Mouse (Mus musculus) telencephalon, adult 2 months (tissue): ENCODE data around the gene Stac2.

Experiments used
- DNase-seq: peaks from one replicate; pipeline ENCODE4 v3.0.0-alpha.2; 2011; ENCODE audit warnings: low read depth, low spot score

The Stac2 gene

DNA sequence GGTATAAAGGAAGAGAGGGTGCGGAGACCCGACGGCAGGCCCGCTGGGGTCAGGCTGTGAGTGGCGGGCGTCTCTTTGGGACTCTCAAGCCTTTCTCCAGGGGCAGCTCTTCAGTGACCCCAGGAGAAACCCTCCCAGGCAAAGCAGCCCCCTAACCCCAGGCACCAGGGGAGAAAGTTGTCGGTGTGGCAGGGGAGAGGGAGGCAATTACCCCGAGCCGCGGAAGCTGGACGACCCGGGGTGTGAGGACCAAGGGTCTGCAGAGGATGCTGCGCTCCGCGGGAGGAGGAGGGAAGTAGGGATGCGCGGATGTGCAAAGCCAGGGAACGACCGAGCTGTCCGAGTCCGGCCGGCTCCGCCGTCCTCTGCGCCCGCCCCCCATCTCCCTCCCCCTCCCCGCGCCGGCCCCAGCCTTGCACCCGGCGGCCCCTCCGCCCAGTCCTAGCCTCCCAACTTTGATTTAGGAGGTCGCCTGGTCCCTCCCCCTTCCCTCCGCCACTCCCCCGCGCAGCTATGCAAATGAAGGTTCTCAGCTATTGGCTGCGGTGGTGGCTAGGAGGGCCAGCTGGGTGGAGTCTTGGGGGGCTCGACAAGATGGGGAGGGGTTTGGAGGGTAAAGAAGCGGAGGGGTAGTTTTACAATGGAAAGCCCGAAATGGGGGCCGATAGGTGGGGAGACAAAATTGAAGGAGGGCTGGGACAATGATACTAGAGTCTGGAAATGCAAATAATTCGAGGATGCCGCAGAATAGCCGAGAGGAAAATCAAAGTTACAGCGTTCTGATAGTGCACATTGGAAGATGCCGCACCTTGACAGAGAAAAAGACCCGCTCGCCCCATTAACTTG, at the start of gene Stac2:
Stac2 (minus strand) TSS at position 474 of the 846 bp plus-strand sequence.
- no peak for DNase-seq

DNA sequence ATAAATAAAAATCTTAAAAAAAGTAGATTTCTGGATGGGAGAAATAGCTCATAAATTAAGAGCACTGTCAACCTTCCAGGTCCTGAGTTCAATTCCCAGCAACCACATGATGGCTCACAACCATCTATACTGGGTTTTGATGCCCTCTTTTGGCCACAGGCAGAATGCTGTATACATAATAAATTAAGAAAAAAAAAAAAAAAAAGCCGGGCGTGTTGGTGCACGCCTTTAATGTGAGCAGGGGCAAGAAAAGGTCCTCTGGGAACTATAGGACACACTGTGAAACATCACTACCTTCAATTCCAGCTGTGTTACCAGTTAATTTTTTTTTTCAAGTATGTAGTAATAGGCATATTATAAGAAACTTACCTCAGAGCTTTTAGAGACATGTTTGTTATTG, 48.1 kb upstream of the Stac2 start:
- DNase-seq: no peak

DNA sequence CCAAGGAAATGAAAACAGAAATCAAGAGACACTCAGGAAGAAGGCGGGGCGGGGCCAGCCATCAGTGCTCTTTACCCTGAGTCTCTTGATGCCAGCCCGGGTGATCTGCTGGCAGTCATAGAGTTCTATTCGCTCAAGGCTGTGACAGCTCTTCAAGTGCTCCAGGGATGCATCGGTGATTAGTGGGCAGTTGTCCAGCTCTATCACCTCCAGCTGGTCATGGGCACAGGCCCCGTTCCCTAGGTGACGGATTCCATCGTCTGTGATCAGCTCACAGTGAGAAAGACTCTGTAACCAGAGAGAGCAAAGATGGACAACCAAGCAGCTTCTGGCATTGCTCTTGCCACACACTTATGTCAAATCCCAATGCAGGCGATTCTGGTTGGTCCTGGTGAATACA, 37.3 kb upstream of the Stac2 start:
- DNase-seq: no peak

DNA sequence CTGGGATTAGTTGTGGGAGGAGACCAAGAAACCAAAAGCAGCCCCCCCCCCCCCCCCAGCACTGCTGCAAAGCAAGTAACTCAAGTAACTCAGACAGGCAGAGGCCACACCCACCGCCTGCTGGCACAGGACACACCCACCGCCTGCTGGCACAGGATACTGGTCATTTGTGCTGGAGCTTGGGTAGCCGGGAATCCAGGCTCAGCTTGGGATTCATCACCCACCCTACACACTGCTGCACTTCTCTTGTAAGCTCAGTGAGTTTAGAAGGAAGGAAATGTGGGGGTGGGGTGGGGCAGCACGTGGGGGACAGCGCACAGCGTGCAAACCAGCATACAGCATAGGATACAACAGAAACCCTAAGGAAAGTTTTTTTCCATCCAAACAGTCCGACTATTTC, 35.0 kb upstream of the Stac2 start:
- no peak for DNase-seq

DNA sequence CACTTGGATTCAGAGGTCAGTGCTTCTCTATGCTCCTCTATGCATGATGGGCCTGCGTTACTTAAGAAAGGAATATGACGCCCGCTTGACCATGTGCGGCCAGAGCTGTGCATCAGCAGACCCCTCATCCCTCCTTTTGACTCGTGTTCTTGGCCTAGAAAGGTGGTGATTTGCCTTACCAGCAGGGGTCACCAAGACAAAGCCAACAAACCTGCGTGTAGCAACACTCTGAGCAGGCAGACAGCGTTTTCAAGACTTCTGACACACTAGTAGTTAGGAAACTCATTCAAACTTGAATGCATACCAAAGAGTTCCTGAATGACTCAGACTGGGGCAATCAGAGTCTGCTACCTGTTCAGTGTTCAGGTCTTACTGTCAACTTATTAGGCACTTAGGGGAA, 33.3 kb upstream of the Stac2 start:
- no peak for DNase-seq

DNA sequence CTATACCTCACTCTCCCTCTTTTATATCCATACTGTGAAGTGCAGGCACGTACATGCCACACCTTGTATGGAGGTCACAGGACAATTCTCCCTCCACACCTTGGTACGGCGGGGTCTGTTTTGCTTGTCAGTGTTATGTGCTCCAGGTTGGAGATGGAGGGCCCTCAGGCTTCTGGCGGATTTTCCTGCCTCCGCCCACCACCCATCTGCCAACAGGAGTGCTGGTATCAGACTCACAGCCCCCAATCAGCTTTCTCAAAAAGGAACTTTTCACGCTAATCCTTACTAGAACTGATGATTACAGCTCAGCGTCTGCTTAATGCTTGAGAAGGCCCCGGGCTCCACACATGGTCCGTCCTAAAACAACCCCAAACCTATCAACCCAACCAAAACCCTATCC, 32.9 kb upstream of the Stac2 start:
- peak; percentile 29 for DNase-seq

DNA sequence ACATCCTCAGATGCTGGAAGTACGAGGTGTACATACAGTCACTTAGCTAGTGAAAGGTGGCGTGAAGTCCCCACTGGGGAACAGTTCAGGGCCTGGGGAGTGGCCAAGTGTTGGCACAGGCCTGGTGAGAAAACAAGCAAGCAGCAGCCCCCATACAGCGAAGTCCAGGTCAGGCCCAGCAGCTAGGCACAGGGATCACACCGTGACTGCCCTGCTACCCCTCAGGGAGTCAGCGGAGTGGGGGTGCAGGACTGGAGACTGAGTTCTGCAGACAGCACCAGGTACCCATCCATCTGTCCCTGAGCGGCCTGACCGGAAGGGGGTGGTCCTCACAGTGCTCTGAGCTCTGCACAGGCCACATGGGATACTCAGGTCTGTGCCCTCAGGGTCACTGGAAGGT, 29.5 kb upstream of the Stac2 start:
- DNase-seq: no peak

DNA sequence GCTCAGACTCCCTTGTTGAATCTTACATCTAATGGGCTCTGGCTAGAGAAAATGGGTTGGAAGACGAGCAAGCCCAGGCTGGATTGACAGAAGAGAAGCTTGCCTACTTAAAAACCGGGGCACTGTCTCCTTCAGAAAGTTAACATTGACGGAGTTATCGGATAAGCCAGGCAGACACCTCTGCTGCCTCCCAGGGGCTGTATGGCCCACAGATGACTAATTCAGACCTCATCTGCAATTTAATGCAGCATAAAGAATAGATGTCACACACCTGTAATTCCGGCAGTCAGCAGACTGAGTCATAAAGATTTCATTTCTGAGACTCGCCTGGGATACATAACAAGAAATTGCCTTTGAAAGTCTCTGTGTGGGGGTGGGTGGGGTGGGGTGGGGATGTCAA, 27.2 kb upstream of the Stac2 start:
- no peak for DNase-seq

DNA sequence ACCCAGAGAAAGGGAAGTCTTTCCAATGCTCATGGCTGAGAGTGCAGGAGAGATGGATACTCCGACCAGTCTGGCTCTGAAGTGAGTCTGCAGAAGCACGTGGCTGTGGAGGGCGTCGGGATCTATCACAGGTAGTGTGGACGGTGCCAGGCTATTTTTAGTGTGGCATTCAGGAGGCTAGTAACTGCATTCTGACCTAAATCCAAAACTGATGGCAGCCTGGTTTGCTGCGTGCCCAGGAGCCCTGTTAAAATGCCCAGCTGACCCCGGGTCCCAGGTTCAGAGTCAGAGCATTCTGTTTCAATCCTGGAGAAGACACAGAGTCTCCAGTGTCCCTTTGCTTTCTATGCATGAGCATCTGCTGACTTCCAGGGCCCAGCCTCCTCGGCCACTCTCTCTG, 23.8 kb upstream of the Stac2 start:
- DNase-seq: no peak

DNA sequence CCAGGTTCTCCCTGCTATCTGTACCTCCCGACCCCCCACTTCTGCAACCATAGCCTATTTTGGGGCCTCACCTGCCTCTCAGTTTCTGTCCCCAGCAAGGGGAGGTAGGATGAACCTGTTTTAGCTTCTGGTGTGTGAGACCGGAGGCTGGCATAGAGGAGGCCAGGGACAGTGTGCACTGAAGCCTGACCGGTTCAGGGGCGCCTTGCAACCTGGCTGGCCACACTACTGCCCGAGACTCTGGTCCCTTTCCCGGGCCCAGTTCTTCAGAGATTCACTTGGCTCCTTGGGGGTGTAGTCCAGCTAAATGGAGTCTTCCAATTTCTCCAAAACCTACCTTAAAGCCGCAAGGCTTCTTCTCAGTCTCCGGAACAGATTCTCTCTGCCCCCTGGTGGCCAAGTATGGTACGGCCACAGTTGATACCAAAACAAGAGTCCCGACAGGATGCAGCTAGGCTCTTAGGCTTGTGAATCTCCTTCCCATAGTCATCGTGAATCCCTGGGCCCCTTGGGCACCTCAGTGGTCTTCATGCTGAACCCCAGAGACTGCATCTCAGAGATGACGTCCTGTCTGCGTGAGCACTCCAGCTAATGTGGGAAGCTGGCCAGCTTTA, 22.0 kb upstream of the Stac2 start:
- DNase-seq: peak; percentile 73

DNA sequence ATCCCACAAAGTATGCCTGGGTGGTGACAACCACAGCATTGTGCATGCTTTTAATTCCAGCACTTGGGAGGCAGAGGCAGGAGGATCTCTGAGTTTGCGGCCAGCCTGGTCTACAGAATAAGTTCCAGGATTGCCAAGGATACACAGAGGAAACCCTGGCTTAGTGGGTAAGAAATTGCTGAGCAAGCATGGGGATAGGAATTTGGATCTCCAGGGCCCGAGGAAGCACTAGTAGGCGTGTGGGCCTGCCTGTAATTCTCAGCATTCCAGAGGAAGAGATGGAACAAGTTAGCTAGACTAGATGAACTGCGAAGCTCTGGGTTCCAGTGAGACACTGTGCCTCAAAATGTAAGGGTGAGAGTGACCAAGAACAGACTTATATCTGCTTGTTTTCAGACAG, 20.2 kb upstream of the Stac2 start:
- DNase-seq: no peak

DNA sequence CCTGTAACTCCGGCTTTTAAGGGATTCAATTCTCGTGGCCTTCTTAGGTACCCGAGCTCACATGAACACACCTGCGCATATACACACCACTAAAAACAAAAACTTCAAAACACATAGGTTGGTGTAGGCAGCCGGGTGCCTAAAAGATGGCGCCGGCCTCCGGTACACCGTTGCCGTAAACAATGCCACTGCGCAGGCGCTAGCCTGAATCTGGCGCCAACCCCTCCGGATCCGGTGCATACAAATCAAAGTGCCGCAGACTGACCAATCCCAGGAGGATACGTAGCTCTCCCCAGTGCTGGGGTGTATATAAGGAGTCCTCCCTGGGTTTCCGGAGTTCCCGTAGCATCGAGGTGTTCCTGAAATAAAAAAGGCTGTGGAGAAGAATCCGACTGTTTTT, 14.0 kb upstream of the Stac2 start:
- DNase-seq: no peak

DNA sequence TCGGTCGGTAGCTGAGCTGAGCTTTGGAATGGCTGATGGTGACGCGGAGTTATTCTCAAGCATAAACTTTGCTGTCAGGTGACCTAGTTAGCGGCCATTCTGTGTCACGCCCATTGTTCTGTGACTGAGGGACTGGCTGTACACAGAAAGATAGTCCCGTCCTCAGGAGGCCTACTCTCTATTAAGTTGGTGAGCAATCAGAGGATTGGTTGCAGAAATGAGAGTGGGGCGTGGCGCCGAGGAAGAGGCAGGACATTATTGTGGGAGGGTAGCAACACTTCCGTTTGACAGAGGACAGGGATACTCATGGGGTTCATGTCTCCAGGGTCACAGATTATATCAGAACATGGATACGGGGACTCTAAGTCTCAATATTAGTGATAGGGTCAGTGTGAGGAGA, 12.9 kb upstream of the Stac2 start:
- no peak for DNase-seq

DNA sequence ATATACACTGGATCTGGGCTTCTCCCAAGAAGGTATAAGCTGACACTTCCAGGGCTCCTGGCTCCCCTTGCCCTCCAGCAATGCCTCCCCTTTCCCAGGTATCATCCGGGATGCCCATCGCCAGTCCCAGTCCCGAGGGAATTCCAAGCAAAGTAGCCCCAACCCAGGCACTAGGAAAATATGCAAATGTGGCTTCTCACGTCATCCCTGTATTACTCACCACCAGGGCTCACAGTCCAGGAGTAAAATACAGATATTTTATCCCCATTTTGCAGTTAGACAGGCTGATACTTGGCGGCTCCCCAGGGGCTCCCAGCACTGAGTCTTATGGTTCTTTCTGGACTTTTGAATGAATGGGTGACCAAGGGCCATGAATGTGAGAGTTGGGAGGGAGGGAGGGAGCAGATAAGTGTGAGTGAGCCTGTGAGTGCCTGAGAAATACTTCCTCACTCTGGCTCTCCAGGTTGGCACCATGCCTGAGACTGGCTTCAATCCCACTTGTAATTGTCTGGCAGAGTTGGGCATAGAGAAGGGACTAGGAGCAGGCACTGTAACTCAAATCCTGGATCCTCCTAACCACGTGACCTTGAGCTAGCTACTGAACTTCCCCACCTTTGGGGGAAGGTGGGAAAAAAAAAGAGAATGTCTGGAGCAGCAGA, 8.8 kb upstream of the Stac2 start:
- DNase-seq: no peak

DNA sequence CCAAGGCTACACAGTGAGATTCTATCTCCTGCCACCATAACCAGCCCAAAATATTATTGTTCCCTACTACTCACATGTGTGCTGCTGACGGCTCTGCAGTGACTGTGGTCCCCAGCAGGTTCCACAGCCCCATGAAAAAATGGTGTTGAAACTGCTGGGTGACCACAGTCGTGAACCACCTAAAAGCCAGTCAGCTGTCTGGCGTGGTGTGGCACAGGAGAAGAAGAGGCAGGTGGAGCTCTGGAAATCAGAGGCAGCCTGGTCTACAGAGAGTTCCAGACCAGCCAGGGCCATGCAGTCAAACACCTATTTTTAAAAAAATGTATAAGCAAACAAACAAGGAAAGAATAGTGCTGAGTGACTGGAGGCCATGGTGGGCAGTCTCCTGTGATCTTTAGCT, 8.2 kb upstream of the Stac2 start:
- DNase-seq: no peak

DNA sequence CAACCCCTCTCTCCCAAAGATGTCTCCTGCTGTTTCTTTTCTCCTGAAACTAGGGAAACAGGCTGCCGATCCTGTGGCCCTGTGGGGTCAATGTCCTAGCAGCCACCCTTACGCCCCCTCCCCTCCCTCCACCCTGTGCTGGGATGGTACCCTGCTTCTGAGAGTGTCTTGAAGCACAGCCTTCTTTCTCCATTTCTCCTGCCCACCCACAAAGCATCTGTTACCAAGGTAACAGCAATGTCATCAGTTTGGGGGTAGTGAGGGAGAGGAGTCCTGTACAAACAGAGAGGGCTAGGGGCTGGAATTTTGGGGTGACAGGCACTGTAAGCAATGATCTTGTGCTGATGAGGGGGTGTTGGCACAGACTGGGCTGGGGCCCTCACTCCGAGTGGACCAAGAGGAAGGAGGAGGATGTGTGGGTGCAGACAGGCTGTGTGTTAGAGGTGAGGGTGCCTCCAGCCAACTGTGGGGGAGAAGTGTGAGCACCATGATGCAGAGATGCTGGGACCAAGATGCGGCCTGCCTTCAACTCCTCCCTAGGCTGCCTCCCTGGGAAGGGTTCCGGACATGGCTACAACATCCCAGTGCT, 6.9 kb upstream of the Stac2 start:
- DNase-seq: no peak

DNA sequence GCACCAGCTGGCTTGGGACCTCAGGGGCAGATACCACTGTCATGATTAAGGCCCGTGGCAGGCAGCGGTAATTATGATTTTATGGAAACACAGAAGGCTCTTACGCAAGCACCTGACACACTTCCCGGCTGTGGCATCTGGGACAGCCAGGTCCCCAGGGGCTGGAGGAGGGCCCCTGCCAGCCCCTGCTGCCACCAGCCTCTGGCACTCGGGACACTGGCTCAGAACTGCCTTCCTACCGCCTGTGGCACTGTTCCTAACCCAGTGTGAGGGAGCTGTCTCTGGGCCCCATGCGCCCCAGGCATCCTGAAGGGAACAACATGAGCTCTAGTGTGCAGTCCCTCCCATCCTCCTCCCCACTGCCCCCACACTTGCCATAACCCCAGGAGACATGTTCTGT, 6.4 kb upstream of the Stac2 start:
- no peak for DNase-seq

DNA sequence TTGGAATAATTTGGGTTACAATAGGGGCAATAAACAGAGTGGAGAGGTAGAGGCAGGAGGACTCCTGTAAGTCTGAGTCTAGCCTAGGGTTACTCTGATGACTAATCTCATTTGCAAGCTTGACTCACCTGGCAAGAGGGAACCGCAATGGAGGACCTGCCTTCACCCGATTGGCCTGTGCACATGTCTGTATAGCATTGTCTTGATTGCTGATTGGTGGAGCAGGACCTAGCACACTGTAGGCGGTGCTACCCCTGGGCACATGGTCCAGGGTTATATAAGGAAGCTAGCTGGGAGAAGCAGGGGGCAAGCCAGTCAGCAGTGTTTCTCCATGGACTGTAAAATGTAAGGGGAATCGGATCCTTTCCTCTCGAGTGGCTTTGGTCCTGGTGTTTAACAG, 4.7 kb upstream of the Stac2 start:
- no peak for DNase-seq

DNA sequence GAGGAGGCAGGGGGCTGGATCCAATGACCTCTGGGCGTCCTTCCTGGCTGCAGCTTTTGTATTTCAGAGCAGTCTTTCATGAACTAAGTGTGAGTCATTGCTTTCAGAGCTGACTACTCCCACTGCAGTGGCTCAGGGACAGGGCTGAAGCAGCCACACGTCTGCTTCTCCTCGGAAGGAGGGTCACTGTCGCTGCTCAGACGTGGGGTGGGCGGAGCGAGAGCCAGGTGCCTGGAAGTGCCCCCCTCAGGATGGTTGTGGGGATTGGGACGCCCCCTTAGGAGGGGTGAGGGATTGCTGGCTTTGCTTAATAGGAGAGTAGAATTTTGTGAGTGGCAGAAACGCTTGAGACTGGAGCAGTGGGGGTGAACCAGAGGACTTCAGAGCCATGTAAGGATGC, 4.2 kb upstream of the Stac2 start:
- DNase-seq: no peak

DNA sequence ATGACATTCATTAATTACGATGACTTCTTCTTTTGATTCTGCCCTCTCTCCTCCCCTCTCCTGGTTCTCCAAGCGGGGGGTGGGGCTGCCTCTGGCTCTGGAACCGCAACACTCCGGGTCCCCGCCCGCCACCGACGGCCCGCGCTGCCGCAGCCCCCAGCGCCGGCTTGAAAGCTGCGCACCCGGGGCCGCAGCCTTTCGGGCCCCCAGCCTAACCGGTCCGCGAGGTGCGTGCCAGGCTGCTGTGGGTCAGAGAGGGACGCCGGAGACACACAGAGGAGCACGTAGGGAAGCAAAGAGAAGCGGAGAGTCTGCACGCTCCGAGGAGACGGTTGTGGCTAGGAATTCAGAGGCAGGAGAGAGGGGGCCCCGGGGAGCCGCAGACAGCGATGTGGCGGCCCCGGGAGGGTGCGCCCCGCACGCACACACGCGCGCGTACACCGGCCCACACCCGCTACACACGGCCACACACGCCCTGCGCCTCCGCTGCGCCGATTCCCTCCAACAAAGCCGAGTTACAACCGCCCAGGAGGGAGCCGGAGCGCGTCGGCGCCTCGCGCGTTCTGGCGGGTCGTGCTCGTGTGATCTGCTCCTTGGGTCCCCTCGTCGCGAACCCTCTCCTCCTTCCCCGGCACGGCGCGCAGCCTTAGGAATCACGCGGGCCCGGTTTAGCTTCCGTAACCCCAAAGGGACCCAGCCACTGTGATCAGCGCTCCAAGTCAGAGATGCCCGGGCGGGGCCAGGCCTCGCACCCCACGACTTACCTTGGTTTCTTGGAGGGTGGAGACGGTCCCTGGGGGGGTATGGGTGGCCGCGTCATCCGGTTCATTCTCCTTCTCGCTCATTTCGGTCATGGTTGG, 903 bp downstream of the Stac2 start:
- DNase-seq: no peak

DNA sequence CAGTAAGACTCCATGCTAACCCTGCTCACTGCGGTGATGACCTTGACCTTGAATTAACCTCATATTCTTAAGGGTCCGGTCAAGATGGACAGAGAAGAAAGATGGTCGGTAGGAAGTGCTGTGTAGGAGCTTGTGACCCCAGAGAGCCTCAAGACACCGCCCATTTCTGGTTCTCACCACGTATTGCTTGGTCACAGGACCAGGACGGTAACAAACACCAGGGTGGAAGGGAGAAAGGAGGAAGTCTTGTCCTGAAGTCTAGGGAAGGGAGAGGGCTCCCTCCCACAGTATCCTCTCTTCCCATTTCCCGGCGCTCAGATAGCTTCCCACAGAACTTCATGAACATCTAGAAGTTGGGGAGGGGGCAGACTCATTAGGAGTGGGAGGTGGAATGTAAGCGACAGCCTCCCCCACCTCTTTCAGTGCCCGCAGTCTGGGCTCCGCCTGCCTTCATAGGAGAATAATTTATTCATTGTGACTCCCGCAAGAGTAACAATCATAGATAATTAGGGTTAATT, 1.6 kb downstream of the Stac2 start:
- DNase-seq: no peak
